ENCODE assay signal across 8 mouse cellular contexts in the genomic region with DNA sequence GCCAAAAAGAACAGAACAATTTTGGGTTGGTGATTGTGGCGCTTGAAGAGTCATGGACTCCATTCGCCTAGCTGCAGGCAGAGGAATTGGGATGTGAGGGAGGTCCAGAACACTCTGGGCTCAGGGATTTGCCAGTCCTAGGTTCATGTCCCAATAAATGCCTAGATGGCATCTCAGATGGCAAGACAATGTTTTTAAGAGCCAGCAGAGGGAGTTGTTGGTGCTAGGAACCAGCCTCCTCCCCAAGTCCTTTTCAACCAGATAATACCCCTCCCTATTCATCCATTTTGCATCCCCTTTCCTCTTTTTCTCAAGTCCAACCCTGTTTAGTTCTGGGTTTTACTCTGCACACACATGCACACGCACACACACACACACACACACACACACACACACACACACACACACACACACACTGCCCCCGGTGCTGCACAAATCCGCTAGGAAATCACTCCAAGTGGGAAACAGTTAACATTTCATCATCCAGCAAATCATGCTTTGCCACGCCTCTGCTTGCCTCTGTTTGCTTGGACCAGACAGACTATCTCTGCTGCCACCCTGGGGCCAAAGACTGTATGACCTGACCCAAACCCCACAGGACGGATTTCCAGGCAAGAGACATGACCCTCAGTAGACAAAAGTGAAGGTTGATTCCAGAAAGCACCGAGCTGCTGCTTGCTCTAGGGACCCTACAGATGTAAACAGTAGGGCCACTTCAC. TPM values are rescaled to one million over a fixed set of nuclear protein-coding genes. Genes with fewer than 3 reads are reported as not detected.
DNase-seq lines count a peak whose midpoint lies in the region; ATAC-seq and TF ChIP-seq lines count a peak whose summit lies in the region.

No protein-coding gene starts in this region.

- H3K4me2 ChIP-seq in heart, embryonic 15.5 days, result peak overlapping the region; percentile 83
- H3K4me2 ChIP-seq in liver, embryonic 14.5 days (ENCODE audit: low read depth), result peak overlapping the region; percentile 56

- peak; percentile 73 for DNase-seq in CD4-positive, CD25-positive, alpha-beta regulatory T cell, adult 2 months (ENCODE audit: low read depth, low spot score)
- peak; percentile 14 to 29 for DNase-seq in adrenal gland, postnatal 4 days (ENCODE audit: low spot score in 2 of 2)
- DNase-seq in kidney, postnatal 10 days, result peak; percentile 71
- peak in 1 of 3 experiments; percentile 23 for DNase-seq in liver, embryonic 14.5 days (ENCODE audit: low read depth in 3 of 3, low spot score in 3 of 3)
- peak; percentile 35 to 43 for DNase-seq in natural killer cell, adult 2 months (ENCODE audit: low spot score in 2 of 2)
- DNase-seq in thymus, adult 2 months, result peak; percentile 35

- H3K9ac ChIP-seq in heart, embryonic 15.5 days, result peak overlapping the region; percentile 43
- no peak overlapping the region for H3K9ac ChIP-seq in liver, embryonic 14.5 days (replicated peaks)

- peak overlapping the region; percentile 35 for H3K27ac ChIP-seq in embryonic fibroblast, embryonic 13.5 days (ENCODE audit: insufficient read depth, low read length)
- H3K27ac ChIP-seq in heart, embryonic 15.5 days, result peak overlapping the region; percentile 57
- no peak overlapping the region for H3K27ac ChIP-seq in liver, embryonic 14.5 days
- H3K27ac ChIP-seq in thymus, adult 2 months (ENCODE audit: control insufficient read depth, insufficient read depth, low read length), result no peak overlapping the region

- H3K9me3 ChIP-seq in heart, embryonic 15.5 days (replicated peaks), result no peaks in the 10 kb centered on the region
- H3K9me3 ChIP-seq in liver, embryonic 14.5 days (ENCODE audit: control insufficient read depth, low read length), result no peaks in the 10 kb centered on the region

- no peaks in the 10 kb centered on the region for H3K36me3 ChIP-seq in heart, embryonic 15.5 days
- H3K36me3 ChIP-seq in liver, embryonic 14.5 days (replicated peaks; ENCODE audit: control insufficient read depth, insufficient read depth, low read depth), result no peaks in the 10 kb centered on the region
- no peaks in the 10 kb centered on the region for H3K36me3 ChIP-seq in thymus, adult 2 months (ENCODE audit: control insufficient read depth, insufficient read depth, low read length)

- TF ChIP-seq EP300 in liver, embryonic 14.5 days (IDR thresholded peaks at IDR 0.05; ENCODE audit: low read depth), result no peak

- TF ChIP-seq CTCF in embryonic fibroblast, embryonic 13.5 days (IDR thresholded peaks at IDR 0.05; ENCODE audit: borderline replicate concordance, insufficient read depth, low read length), result peak; percentile 30; the same call in 1 of the 2 replicates
- peak; percentile 52 for TF ChIP-seq CTCF in liver, embryonic 14.5 days (IDR thresholded peaks at IDR 0.05; ENCODE audit: low read depth)
- no peak for TF ChIP-seq CTCF in thymus, adult 2 months (IDR thresholded peaks at IDR 0.05; ENCODE audit: borderline replicate concordance, control insufficient read depth, extremely low read depth, insufficient read depth, low read length, poor library complexity)

- ATAC-seq in heart, embryonic 15.5 days (replicated peaks; ENCODE audit: insufficient number of reproducible peaks, insufficient read depth, low FRiP score, low read depth), result no peak
- ATAC-seq in liver, embryonic 14.5 days (ENCODE audit: insufficient read depth), result peak; percentile 33; the same call in 1 of the 2 replicates

- H3K4me3 ChIP-seq in embryonic fibroblast, embryonic 13.5 days (ENCODE audit: insufficient read depth, low read length), result no peak overlapping the region
- peak overlapping the region; percentile 50 for H3K4me3 ChIP-seq in heart, embryonic 15.5 days
- peak overlapping the region; percentile 22 to 47; a peak in 3 of 4 replicates for H3K4me3 ChIP-seq in liver, embryonic 14.5 days (ENCODE audit: insufficient read depth in 1 of 2, low read depth in 2 of 2, low read length in 2 of 2)
- H3K4me3 ChIP-seq in thymus, adult 2 months (ENCODE audit: control insufficient read depth, insufficient read depth, low read length), result peak overlapping the region; percentile 44; the same call in 1 of the 2 replicates

- WGBS in heart, embryonic 15.5 days, result 32% methylated on average over 8 of the region's 8 CpGs
- WGBS in liver, embryonic 14.5 days (ENCODE audit: insufficient replicate concordance), result 35% methylated on average over 8 of the region's 8 CpGs
- 33% methylated on average over 8 of the region's 8 CpGs for WGBS in thymus, adult 2 months

- H3K4me1 ChIP-seq in embryonic fibroblast, embryonic 13.5 days (ENCODE audit: control insufficient read depth, insufficient read depth, low read length), result peaks cover 8% of the 10 kb centered on the region; the same call in 1 of the 2 replicates
- H3K4me1 ChIP-seq in heart, embryonic 15.5 days (replicated peaks), result peaks cover 5% of the 10 kb centered on the region; the same call in 1 of the 2 replicates
- H3K4me1 ChIP-seq in liver, embryonic 14.5 days (replicated peaks; ENCODE audit: control insufficient read depth in 2 of 2, insufficient read depth in 2 of 2, low read length in 1 of 2), result no peaks in the 10 kb centered on the region
- peaks cover 13% of the 10 kb centered on the region for H3K4me1 ChIP-seq in thymus, adult 2 months (replicated peaks; ENCODE audit: control insufficient read depth, insufficient read depth, low read length)

- TF ChIP-seq POLR2A in embryonic fibroblast, embryonic 13.5 days (IDR thresholded peaks at IDR 0.05; ENCODE audit: low read depth, low read length), result no peak
- TF ChIP-seq POLR2A in thymus, adult 2 months (IDR thresholded peaks at IDR 0.05; ENCODE audit: control insufficient read depth, extremely low read depth, insufficient read depth, low read length, poor library complexity), result no peak

- no peaks in the 10 kb centered on the region for H3K27me3 ChIP-seq in heart, embryonic 15.5 days
- H3K27me3 ChIP-seq in liver, embryonic 14.5 days (ENCODE audit: control insufficient read depth, insufficient read depth, low read length), result no peaks in the 10 kb centered on the region
- H3K27me3 ChIP-seq in thymus, adult 2 months (ENCODE audit: control insufficient read depth, insufficient read depth, low read length), result no peaks in the 10 kb centered on the region

RNA-seq across cellular contexts. Expression of gene Araf, which starts 22.3 kb away (rescaled TPM):
- total RNA-seq in adrenal gland, postnatal 4 days (2021), result 100 to 1,000 TPM; 161 to 168 TPM
- 76.4 and 90.9 TPM in 2 replicates for polyA plus RNA-seq in embryonic fibroblast, embryonic 13.5 days (2011; ENCODE audit: insufficient read length, low read depth, missing spikeins)
- polyA plus RNA-seq in heart, embryonic 15.5 days (2015; fragmentation: Nextera tagmentation; extraction: Ambion mirVana), result 90.0 and 103 TPM in 2 replicates
- 38.3 and 43.3 TPM in 2 replicates for polyA plus RNA-seq in liver, embryonic 14.5 days (2012; rRNA removed)
- 33.3 and 35.1 TPM in 2 replicates for polyA plus RNA-seq in liver, embryonic 14.5 days (2014; fragmentation: Nextera tagmentation; extraction: Ambion mirVana)
- polyA plus RNA-seq in thymus, adult 2 months (2012; rRNA removed), result 194 and 224 TPM in 2 replicates

RNA-seq across cellular contexts. Expression of gene Timp1, which starts 50.1 kb away (rescaled TPM):
- total RNA-seq in adrenal gland, postnatal 4 days (2021), result 10 to 100 TPM; 42.4 to 44.6 TPM
- 739 and 1,331 TPM in 2 replicates for polyA plus RNA-seq in embryonic fibroblast, embryonic 13.5 days (2011; ENCODE audit: insufficient read length, low read depth, missing spikeins)
- 25.2 and 25.6 TPM in 2 replicates for polyA plus RNA-seq in heart, embryonic 15.5 days (2015; fragmentation: Nextera tagmentation; extraction: Ambion mirVana)
- polyA plus RNA-seq in liver, embryonic 14.5 days (2012; rRNA removed), result 1.6 and 1.7 TPM in 2 replicates
- polyA plus RNA-seq in liver, embryonic 14.5 days (2014; fragmentation: Nextera tagmentation; extraction: Ambion mirVana), result 2.0 and 2.8 TPM in 2 replicates
- 8.3 and 12.0 TPM in 2 replicates for polyA plus RNA-seq in thymus, adult 2 months (2012; rRNA removed)

Comparison
In these comparisons a context has a peak if more than half of its experiments do, and no peak if none do; other contexts are left out.
1. H3K27ac ChIP-seq: peak in embryonic fibroblast, embryonic 13.5 days (single experiment) and heart, embryonic 15.5 days (single experiment); none in liver, embryonic 14.5 days (single experiment) and thymus, adult 2 months (single experiment).
2. RNA of gene Timp1, which starts 50.1 kb away (polyA plus RNA-seq): 739 to 1,331 TPM in embryonic fibroblast, embryonic 13.5 days; 25.2 to 25.6 TPM in heart, embryonic 15.5 days, 8.3 to 12.0 TPM in thymus, adult 2 months and 1.6 to 2.8 TPM in liver, embryonic 14.5 days; every median in the first group is over 10 times any median in the second.